In the genomic region with DNA sequence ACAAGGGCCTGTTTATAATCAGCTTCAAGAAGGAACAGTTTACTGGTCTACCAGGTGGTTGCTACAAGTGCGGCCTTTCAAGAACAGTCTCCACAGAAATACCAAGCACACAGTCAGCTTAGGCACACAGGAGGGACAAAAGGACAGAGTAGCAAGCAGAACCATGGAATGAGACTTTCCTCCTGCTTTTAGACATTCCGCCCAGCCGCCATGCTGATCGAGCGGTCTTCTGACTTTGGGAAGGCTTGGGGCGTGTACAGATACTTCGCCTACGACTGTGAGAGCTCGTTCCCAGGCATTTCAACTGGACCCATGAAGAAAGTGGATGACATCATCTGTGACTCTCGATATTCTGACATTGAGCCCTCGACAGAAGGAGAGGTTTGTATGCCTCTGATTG, we compare ENCODE assay signal across 29 mouse cellular contexts. TPM values are rescaled to one million over a fixed set of nuclear protein-coding genes. Genes with fewer than 3 reads are reported as not detected.
A peak's percentile ranks its signal among the peaks of the same experiment; 100 is the strongest.
DNase-seq lines count a peak whose midpoint lies in the region; ATAC-seq lines count a peak whose summit lies in the region.
"Had no signal": no experiment of that assay in that cellular context is flagged by ENCODE, and none has a peak within 500 bp of the region (broad histone marks: within the 10 kb centered on the region; RNA-seq: fewer than 3 reads in every experiment).

No protein-coding gene starts in this region.

- peaks cover 92% of the 10 kb centered on the region for H3K36me3 ChIP-seq in heart, embryonic 12.5 days
- peaks cover 99% of the 10 kb centered on the region for H3K36me3 ChIP-seq in heart, embryonic 14.5 days (ENCODE audit: control insufficient read depth, insufficient read depth, low read length)
- peaks cover 64% of the 10 kb centered on the region for H3K36me3 ChIP-seq in heart, embryonic 16.5 days (ENCODE audit: control insufficient read depth, insufficient read depth)
- H3K36me3 ChIP-seq: forebrain, embryonic 15.5 days; G1E had no signal

- intact Hi-C loops in heart, postnatal 36 days (cut with DNase I), result loop anchor here (5.0 kb wide), 1 partner anchor 151 kb away; no protein-coding TSS in a partner anchor

- H3K9ac ChIP-seq in heart, embryonic 12.5 days, result no peak overlapping the region
- H3K9ac ChIP-seq in heart, embryonic 14.5 days (ENCODE audit: low read length), result no peak overlapping the region
- H3K9ac ChIP-seq in heart, embryonic 16.5 days (ENCODE audit: low read length), result no peak overlapping the region
- H3K9ac ChIP-seq: embryonic facial prominence, embryonic 12.5 days; forebrain, embryonic 13.5 days; forebrain, embryonic 15.5 days had no signal

- ATAC-seq in heart, embryonic 12.5 days (ENCODE audit: insufficient number of reproducible peaks, low FRiP score), result no peak
- no peak for ATAC-seq in heart, embryonic 14.5 days (ENCODE audit: insufficient number of reproducible peaks, insufficient read depth, low FRiP score, low read depth)
- no peak for ATAC-seq in heart, embryonic 16.5 days (replicated peaks; ENCODE audit: extremely low read depth, insufficient read depth, low FRiP score)
- ATAC-seq: activated CD4-positive, CD25-positive, alpha-beta regulatory T cell, adult 4 months; CD4-positive, CD25-positive, alpha-beta regulatory T cell, adult 4 months; forebrain, embryonic 13.5 days; forebrain, embryonic 15.5 days; Patski had no signal

- no peaks in the 10 kb centered on the region for H3K9me3 ChIP-seq in heart, embryonic 12.5 days (replicated peaks)
- H3K9me3 ChIP-seq in heart, embryonic 14.5 days (ENCODE audit: control insufficient read depth, low read length), result no peaks in the 10 kb centered on the region
- no peaks in the 10 kb centered on the region for H3K9me3 ChIP-seq in heart, embryonic 16.5 days (replicated peaks; ENCODE audit: control insufficient read depth, low read length)
- H3K9me3 ChIP-seq: embryonic facial prominence, embryonic 10.5 days; embryonic facial prominence, embryonic 12.5 days; forebrain, embryonic 13.5 days; forebrain, embryonic 15.5 days; G1E had no signal

- peak overlapping the region; percentile 12; the same call in 1 of the 2 replicates for H3K27ac ChIP-seq in heart, embryonic 12.5 days (ENCODE audit: poor library complexity, severe bottlenecking)
- H3K27ac ChIP-seq in heart, embryonic 14.5 days (replicated peaks in 1 of 2; ENCODE audit: control insufficient read depth in 1 of 2, insufficient read depth in 1 of 2, low read depth in 2 of 2, low read length in 2 of 2), result peak overlapping the region; percentile 39 to 66; a peak in 2 of 4 replicates
- H3K27ac ChIP-seq in heart, embryonic 16.5 days (ENCODE audit: low read length), result peak overlapping the region; percentile 20; the same call in 1 of the 2 replicates
- H3K27ac ChIP-seq: embryonic facial prominence, embryonic 10.5 days; embryonic facial prominence, embryonic 12.5 days; forebrain, embryonic 13.5 days; forebrain, embryonic 15.5 days had no signal

- H3K4me1 ChIP-seq in heart, embryonic 12.5 days (replicated peaks), result peaks cover 49% of the 10 kb centered on the region
- H3K4me1 ChIP-seq in heart, embryonic 14.5 days (ENCODE audit: control insufficient read depth in 2 of 2, insufficient read depth in 2 of 2, low read length in 2 of 2), result peaks cover 26 to 55% of the 10 kb centered on the region in 2 experiments
- peaks cover 34% of the 10 kb centered on the region for H3K4me1 ChIP-seq in heart, embryonic 16.5 days (ENCODE audit: control insufficient read depth, insufficient read depth, low read length)

- DNase-seq in adrenal gland, adult 2 months, result peak; percentile 21
- no peak for DNase-seq in adrenal gland, postnatal 14 days
- DNase-seq in heart, postnatal 4 days, result no peak
- no peak for DNase-seq in heart, adult 8-10 months (ENCODE audit: low spot score)
- no peak for DNase-seq in heart, postnatal 36 days
- DNase-seq: adrenal gland, postnatal 10 days; adrenal gland, postnatal 36 days; B cell, adult 2 months; cerebellum, adult 11-12 months; cerebellum, adult 2 months; cerebellum, adult 9-10 months; cerebellum, postnatal 10 days; cerebellum, postnatal 25 days had no signal

- 78% methylated on average over 11 of the region's 11 CpGs for WGBS in heart, embryonic 12.5 days
- 68% methylated on average over 11 of the region's 11 CpGs for WGBS in heart, embryonic 14.5 days
- WGBS in heart, embryonic 16.5 days, result 73% methylated on average over 11 of the region's 11 CpGs

- H3K4me3 ChIP-seq in heart, embryonic 12.5 days, result no peak overlapping the region
- H3K4me3 ChIP-seq in heart, embryonic 14.5 days (ENCODE audit: control insufficient read depth in 1 of 2, insufficient read depth in 1 of 2, low read depth in 1 of 2, low read length in 2 of 2), result no peak overlapping the region
- H3K4me3 ChIP-seq in heart, embryonic 16.5 days (ENCODE audit: low read length), result no peak overlapping the region
- H3K4me3 ChIP-seq: embryonic facial prominence, embryonic 10.5 days; embryonic facial prominence, embryonic 12.5 days; forebrain, embryonic 13.5 days; forebrain, embryonic 15.5 days had no signal

- no peaks in the 10 kb centered on the region for H3K27me3 ChIP-seq in heart, embryonic 12.5 days (replicated peaks)
- no peaks in the 10 kb centered on the region for H3K27me3 ChIP-seq in heart, embryonic 14.5 days (ENCODE audit: control insufficient read depth, insufficient read depth, low read length)
- no peaks in the 10 kb centered on the region for H3K27me3 ChIP-seq in heart, embryonic 16.5 days (ENCODE audit: control insufficient read depth, insufficient read depth, low read length)
- H3K27me3 ChIP-seq: CH12.LX; embryonic facial prominence, embryonic 12.5 days; forebrain, embryonic 13.5 days; forebrain, embryonic 15.5 days; Patski had no signal

- H3K4me2 ChIP-seq in heart, embryonic 12.5 days, result no peak overlapping the region
- H3K4me2 ChIP-seq in heart, embryonic 14.5 days (ENCODE audit: low read length), result no peak overlapping the region
- H3K4me2 ChIP-seq in heart, embryonic 16.5 days (ENCODE audit: low read depth, low read length), result no peak overlapping the region
- H3K4me2 ChIP-seq: embryonic facial prominence, embryonic 12.5 days; forebrain, embryonic 13.5 days; forebrain, embryonic 15.5 days had no signal

RNA-seq across cellular contexts. Expression of a gene that starts 13.2 kb away (rescaled TPM):
- total RNA-seq in adrenal gland, adult 2 months (2021), result 100 to 1,000 TPM; 129 to 147 TPM
- polyA plus RNA-seq in adrenal gland, adult 2 months (2012; rRNA removed), result 33.2 and 35.8 TPM in 2 replicates
- total RNA-seq in adrenal gland, postnatal 14 days (2021), result 174 and 193 TPM in 2 replicates
- polyA plus RNA-seq in heart, embryonic 12.5 days (2016; fragmentation: Nextera tagmentation; extraction: Ambion mirVana), result 127 and 132 TPM in 2 replicates
- total RNA-seq in heart, postnatal 4 days (2021), result 100 to 1,000 TPM; 266 to 279 TPM
- 96.3 and 101 TPM in 2 replicates for polyA plus RNA-seq in heart, embryonic 14.5 days (2014; fragmentation: Nextera tagmentation; extraction: Ambion mirVana)
- 10 to 100 TPM; 44.0 to 51.1 (median 48.7) TPM for total RNA-seq in heart, adult 8-10 months (2022)
- polyA plus RNA-seq in heart, embryonic 16.5 days (2015; fragmentation: Nextera tagmentation; extraction: Ambion mirVana), result 92.1 and 113 TPM in 2 replicates
- 10 to 100 TPM; 75.8 to 81.2 TPM for total RNA-seq in heart, postnatal 36 days (2021)
- polyA plus RNA-seq: activated CD4-positive, CD25-positive, alpha-beta regulatory T cell, adult 4 months; CD4-positive, CD25-positive, alpha-beta regulatory T cell, adult 4 months; G1E had no signal

RNA-seq across cellular contexts. Expression of a gene that starts 37.7 kb away (rescaled TPM):
- not detected for total RNA-seq in adrenal gland, adult 2 months (2021)
- not detected in 2 replicates for polyA plus RNA-seq in adrenal gland, adult 2 months (2012; rRNA removed)
- total RNA-seq in adrenal gland, postnatal 14 days (2021), result not detected in 2 replicates
- not detected in 2 replicates for polyA plus RNA-seq in heart, embryonic 12.5 days (2016; fragmentation: Nextera tagmentation; extraction: Ambion mirVana)
- total RNA-seq in heart, postnatal 4 days (2021), result not detected
- not detected in 2 replicates for polyA plus RNA-seq in heart, embryonic 14.5 days (2014; fragmentation: Nextera tagmentation; extraction: Ambion mirVana)
- not detected for total RNA-seq in heart, adult 8-10 months (2022)
- polyA plus RNA-seq in heart, embryonic 16.5 days (2015; fragmentation: Nextera tagmentation; extraction: Ambion mirVana), result not detected in 2 replicates
- total RNA-seq in heart, postnatal 36 days (2021), result not detected
- total RNA-seq: adrenal gland, adult 18-20 months; adrenal gland, postnatal 10 days; adrenal gland, postnatal 36 days; CH12.LX; G1E had no signal
- polyA plus RNA-seq: activated CD4-positive, CD25-positive, alpha-beta regulatory T cell, adult 4 months; CD4-positive, CD25-positive, alpha-beta regulatory T cell, adult 4 months; cerebellum, adult 2 months; cortical plate, adult 2 months; embryonic facial prominence, embryonic 10.5 days; embryonic facial prominence, embryonic 12.5 days; embryonic facial prominence, embryonic 14.5 days; forebrain, embryonic 11.5 days; forebrain, embryonic 13.5 days; forebrain, embryonic 15.5 days; G1E; Patski had no signal
